Mouse (Mus musculus) liver, postnatal 0 days (tissue): ENCODE data around the gene Gdnf. TPM values are rescaled to one million over a fixed set of nuclear protein-coding genes. Genes with fewer than 3 reads are reported as not detected.
A peak's percentile ranks its signal among the peaks of the same experiment; 100 is the strongest.

Experiments
- ATAC-seq: fragments of 200-750 bp; cut with Nextera tagmentation; 2 replicates; pipeline ENCODE4 v1.8.0; 2017; ENCODE audit warnings: mild to moderate bottlenecking, moderate library complexity
- DNase-seq: peaks from one replicate; pipeline ENCODE4 v3.0.0-alpha.2; 2016
- H3K27ac ChIP-seq: fragments of 300-500 bp; sonication (generic); 2 replicates; pipeline ENCODE4 v1.5.1; 2014; ENCODE audit warnings: antibody characterized with exemption, moderate library complexity, mild to moderate bottlenecking, low read depth
- H3K27me3 ChIP-seq: fragments of 300-500 bp; sonication (generic); 2 replicates; pipeline ENCODE4 v1.6.1; 2014; ENCODE audit warnings: low read length, control low read depth, mixed read lengths; ENCODE audit not compliant: insufficient read depth
- H3K36me3 ChIP-seq: fragments of 300-500 bp; sonication (generic); replicated peaks from 2 replicates; pipeline ENCODE4 v1.6.1; 2014; ENCODE audit warnings: mild to moderate bottlenecking, control low read depth, low read length, moderate library complexity, mixed read lengths; ENCODE audit not compliant: insufficient read depth
- H3K4me1 ChIP-seq: fragments of 300-500 bp; sonication (generic); 2 replicates; pipeline ENCODE4 v1.6.1; 2014; ENCODE audit warnings: antibody characterized with exemption, mild to moderate bottlenecking, control low read depth; ENCODE audit not compliant: insufficient read depth
- H3K4me2 ChIP-seq: fragments of 300-500 bp; sonication (generic); 2 replicates; pipeline ENCODE4 v1.6.1; 2014; ENCODE audit warnings: low read depth, mild to moderate bottlenecking, low read length, moderate library complexity, mixed read lengths
- H3K4me3 ChIP-seq: fragments of 300-500 bp; sonication (generic); 2 replicates; pipeline ENCODE4 v1.5.1; 2014; ENCODE audit warnings: low read depth, low read length
- H3K9ac ChIP-seq: fragments of 300-500 bp; sonication (generic); replicated peaks from 2 replicates; pipeline ENCODE4 v1.6.1; 2014; ENCODE audit warnings: mild to moderate bottlenecking, moderate library complexity
- H3K9me3 ChIP-seq: fragments of 300-500 bp; sonication (generic); 2 replicates; pipeline ENCODE4 v1.6.1; 2016; ENCODE audit warnings: mild to moderate bottlenecking, control low read depth, low read length, mixed read lengths
- CTCF ChIP-seq: sonication (generic); IDR thresholded peaks from 2 replicates; pipeline ENCODE4 v1.5.1; 2016; ENCODE audit warnings: antibody characterized with exemption, low read depth
- EP300 ChIP-seq: IDR thresholded peaks from 2 replicates; pipeline ENCODE4 v1.6.1; 2016; ENCODE audit warnings: antibody characterized with exemption, low read depth, mild to moderate bottlenecking
- WGBS: fragments of 180-500 bp; shearing (Covaris S2); extraction: QIAGEN DNeasy Blood & Tissue Kit; methylation state at CpG from one replicate; pipeline ENCODE4 v1.1.7; 2014; ENCODE audit not compliant: insufficient replicate concordance; 5-methylcytosine and 5-hydroxymethylcytosine counted together
- polyA plus RNA-seq: library from polyadenylated mRNA; unstranded; fragments of >200 nt; fragmentation: Nextera tagmentation; extraction: Ambion mirVana; gene quantifications from 2 replicates; pipeline ENCODE4 v1.2.1, GENCODE M21; 2015

Gdnf gene
- polyA plus RNA-seq, 1 experiment from 2014 or later: not detected

DNA sequence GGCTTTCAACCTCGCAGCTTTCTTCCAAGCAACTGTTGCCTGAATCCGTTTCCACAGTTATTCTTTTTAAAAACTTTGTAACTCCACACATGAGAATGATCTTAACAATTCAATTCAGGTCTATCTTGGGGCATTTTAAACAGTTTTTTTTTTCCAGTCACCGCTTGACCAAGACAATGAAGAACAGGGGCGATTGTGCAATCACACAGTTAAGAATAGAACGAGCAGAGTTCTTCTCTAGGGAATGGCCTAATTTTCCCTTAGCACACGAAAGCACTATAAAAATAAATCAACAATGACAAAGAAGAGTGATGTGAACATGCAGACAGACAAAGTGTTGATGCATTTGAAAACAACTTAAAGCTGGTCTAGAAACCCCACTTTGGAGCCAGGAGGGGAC, 65.2 kb downstream of the Gdnf start:
- Histone ChIP-seq H3K9ac (no peak overlapping the region), H3K4me2 (no peak overlapping the region), H3K36me3 (no peaks in the 10 kb centered on the region; the same call in 1 of the 2 replicates), H3K9me3 (no peaks in the 10 kb centered on the region), H3K27me3 (no peaks in the 10 kb centered on the region), H3K4me3 (no peak overlapping the region), H3K4me1 (no peaks in the 10 kb centered on the region), H3K27ac (no peak overlapping the region)
- DNase-seq (no peak), ATAC-seq (no peak)
- 71% methylated on average over 6 of the region's 6 CpGs for WGBS
- TF ChIP-seq EP300 (no peak), CTCF (no peak)

DNA sequence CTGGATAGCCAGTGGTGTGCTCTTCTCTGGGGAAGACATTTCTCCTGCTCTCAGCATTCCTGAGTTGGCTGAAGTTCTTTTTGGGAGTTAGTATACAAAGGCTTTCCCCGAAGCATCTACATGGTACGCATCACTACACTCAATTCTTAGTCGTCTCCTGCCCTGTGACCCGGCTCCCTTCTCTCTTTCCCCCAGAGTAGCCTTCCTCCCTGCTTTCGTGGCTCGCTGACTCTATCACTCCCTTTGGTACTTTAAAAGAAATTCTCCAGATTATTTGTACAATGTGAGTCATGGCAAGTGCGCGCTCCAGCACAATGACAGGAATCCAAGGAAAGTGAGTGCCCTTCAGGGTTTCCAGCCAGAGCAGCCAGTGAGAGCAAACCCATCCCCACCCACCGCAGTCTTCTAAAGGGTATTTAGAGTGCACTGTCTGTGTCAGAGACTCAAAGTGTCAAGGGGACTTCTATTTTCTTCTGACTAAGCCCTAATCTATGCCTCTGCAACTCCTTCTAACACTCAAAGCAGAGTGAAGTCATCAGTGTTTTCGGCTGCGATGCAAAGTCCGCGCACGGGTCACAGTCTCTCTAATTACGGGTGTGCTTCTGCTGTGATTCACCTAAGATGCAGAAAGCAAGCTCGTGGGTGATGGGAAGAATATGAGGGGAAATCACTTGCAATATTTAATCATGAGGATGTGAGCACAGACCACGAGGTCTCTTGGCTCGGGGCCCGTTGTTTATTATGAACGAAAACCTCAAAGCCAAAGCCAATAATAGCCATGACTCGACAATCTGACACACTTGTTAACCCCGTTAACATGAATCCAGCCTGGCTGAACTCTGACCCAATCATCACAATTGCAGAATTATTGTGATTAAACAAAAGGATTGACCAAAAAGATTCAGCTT, 67.2 kb downstream of the Gdnf start:
- Histone ChIP-seq H3K9me3 (no peaks in the 10 kb centered on the region), H3K4me1 (no peaks in the 10 kb centered on the region), H3K36me3 (no peaks in the 10 kb centered on the region; the same call in 1 of the 2 replicates), H3K27ac (no peak overlapping the region), H3K4me3 (no peak overlapping the region), H3K9ac (no peak overlapping the region), H3K27me3 (no peaks in the 10 kb centered on the region), H3K4me2 (no peak overlapping the region)
- DNase-seq (no peak), ATAC-seq (peak; percentile 27)
- no peak for TF ChIP-seq EP300
- no peak for TF ChIP-seq CTCF
- 78% methylated on average over 22 of the region's 22 CpGs for WGBS

DNA sequence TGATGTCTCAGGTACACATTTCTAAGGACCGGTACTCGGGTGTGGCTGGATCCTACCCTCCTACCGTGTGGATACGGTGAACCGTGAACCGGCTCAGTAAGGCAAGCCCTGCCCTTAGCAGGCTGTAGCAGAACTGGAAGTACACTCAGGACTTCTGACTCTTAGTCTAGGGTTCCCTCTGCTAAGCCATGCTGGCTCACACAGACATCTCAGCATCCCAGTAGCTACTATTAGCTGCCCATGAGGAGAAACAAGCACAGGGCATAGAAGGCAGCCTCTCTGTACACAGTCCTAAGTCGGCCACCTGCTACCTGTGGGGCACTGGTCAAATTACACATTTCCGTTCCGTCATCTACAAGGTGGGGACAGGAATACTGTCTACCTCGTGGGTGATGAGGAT, 68.2 kb downstream of the Gdnf start:
- H3K4me2 ChIP-seq: no peak overlapping the region
- H3K4me3 ChIP-seq: no peak overlapping the region
- H3K9ac ChIP-seq: no peak overlapping the region
- H3K36me3 ChIP-seq: peaks cover 4% of the 10 kb centered on the region; the same call in 1 of the 2 replicates
- no peaks in the 10 kb centered on the region for H3K9me3 ChIP-seq
- TF ChIP-seq CTCF: no peak
- no peak for TF ChIP-seq EP300
- WGBS: 88% methylated on average over 10 of the region's 10 CpGs
- H3K27me3 ChIP-seq: no peaks in the 10 kb centered on the region
- H3K27ac ChIP-seq: no peak overlapping the region
- no peak for ATAC-seq
- no peak for DNase-seq
- H3K4me1 ChIP-seq: no peaks in the 10 kb centered on the region

DNA sequence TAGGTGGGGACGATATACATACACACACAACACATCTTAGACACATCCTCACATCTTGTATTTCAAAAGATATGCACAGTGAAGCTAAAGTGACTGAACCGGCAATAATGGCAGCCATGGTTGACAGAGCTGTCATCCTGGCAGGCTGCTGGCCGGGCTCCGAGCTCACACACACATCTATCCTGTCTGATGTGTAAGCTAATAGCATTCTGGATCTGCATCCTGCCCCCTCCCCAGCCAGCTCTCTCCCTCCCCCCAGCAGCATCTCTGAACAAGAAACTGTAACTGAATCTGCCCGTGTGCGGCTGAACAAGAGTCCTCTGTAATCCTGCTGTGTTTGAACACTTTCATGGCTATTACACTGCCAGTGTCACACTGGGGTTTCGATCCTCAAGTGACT, 69.3 kb downstream of the Gdnf start:
- DNase-seq (no peak), ATAC-seq (no peak)
- no peak overlapping the region for H3K9ac ChIP-seq
- H3K36me3 ChIP-seq: peaks cover 8% of the 10 kb centered on the region
- no peak overlapping the region for H3K4me2 ChIP-seq
- no peak overlapping the region for H3K27ac ChIP-seq
- 89% methylated on average over 7 of the region's 7 CpGs for WGBS
- no peaks in the 10 kb centered on the region for H3K9me3 ChIP-seq
- no peak overlapping the region for H3K4me3 ChIP-seq
- no peaks in the 10 kb centered on the region for H3K4me1 ChIP-seq
- TF ChIP-seq EP300: no peak
- TF ChIP-seq CTCF: no peak
- H3K27me3 ChIP-seq: no peaks in the 10 kb centered on the region

DNA sequence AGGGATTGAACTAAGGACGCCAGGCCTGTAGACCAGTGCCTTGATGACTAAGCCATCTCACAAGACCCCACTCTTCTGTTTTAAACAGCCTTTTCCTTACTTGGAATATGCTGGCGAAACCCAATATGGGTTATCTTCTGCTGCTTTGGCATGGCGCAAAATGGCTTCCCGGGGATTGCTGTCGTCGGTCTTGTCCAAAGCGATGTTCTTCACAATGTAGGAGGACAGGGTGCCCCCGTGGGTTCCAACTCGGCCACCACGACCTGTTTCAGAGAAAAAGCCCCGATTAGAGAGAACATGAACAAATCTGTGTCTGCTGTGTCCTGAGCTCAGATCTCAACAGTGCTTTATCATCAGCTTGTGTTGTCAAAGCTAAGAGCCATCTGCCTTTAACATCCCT, 73.5 kb downstream of the Gdnf start:
- no peaks in the 10 kb centered on the region for H3K4me1 ChIP-seq
- H3K36me3 ChIP-seq: peaks cover 8% of the 10 kb centered on the region
- H3K9ac ChIP-seq: no peak overlapping the region
- ATAC-seq: no peak
- H3K27me3 ChIP-seq: no peaks in the 10 kb centered on the region
- H3K27ac ChIP-seq: no peak overlapping the region
- DNase-seq: no peak
- no peaks in the 10 kb centered on the region for H3K9me3 ChIP-seq
- no peak overlapping the region for H3K4me3 ChIP-seq
- WGBS: 87% methylated on average over 11 of the region's 11 CpGs
- no peak overlapping the region for H3K4me2 ChIP-seq
- TF ChIP-seq CTCF (no peak), EP300 (no peak)

DNA sequence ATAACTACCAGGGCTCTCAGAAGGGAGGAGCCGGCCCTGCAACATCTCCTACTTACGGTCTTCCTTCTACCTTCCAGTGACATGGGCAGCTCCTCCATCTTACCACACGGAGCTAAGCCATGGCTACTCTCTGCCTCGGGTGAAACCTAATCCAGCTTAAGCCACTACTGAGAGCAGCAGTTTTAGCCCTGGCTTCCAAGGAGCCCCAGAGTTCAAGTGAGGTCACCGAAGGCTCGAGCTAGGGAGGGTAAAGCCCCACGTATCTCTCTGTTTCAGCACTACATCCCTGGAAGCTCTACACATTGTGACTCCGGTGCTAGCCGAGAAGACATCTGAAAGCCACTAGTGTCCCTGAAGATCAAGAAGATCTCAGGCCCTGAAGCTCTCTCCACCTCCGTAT, 74.5 kb downstream of the Gdnf start:
- no peaks in the 10 kb centered on the region for H3K4me1 ChIP-seq
- H3K4me3 ChIP-seq: no peak overlapping the region
- no peak overlapping the region for H3K9ac ChIP-seq
- WGBS: 82% methylated on average over 10 of the region's 10 CpGs
- peaks cover 8% of the 10 kb centered on the region for H3K36me3 ChIP-seq
- no peak overlapping the region for H3K4me2 ChIP-seq
- ATAC-seq: no peak
- no peak for TF ChIP-seq CTCF
- TF ChIP-seq EP300: no peak
- no peaks in the 10 kb centered on the region for H3K9me3 ChIP-seq
- DNase-seq: no peak
- no peak overlapping the region for H3K27ac ChIP-seq
- H3K27me3 ChIP-seq: no peaks in the 10 kb centered on the region
